Mouse (Mus musculus) thymus, adult 2 months (tissue): Measurements from ENCODE around the gene Hist1h4k.

Experiments
- CTCF ChIP-seq: fragments of 200-500 bp; IDR thresholded peaks from 2 replicates; pipeline ENCODE4 v1.5.1; 2012; ENCODE audit warnings: mild to moderate bottlenecking, control low read depth, low read length, moderate library complexity, borderline replicate concordance; ENCODE audit not compliant: control insufficient read depth, poor library complexity, insufficient read depth; ENCODE audit errors: extremely low read depth
- POLR2A ChIP-seq: fragments of 200-500 bp; IDR thresholded peaks from 2 replicates; pipeline ENCODE4 v1.6.1; 2012; ENCODE audit warnings: mild to moderate bottlenecking, low read length, control low read depth, moderate library complexity; ENCODE audit not compliant: control insufficient read depth, poor library complexity, insufficient read depth; ENCODE audit errors: extremely low read depth

DNA sequence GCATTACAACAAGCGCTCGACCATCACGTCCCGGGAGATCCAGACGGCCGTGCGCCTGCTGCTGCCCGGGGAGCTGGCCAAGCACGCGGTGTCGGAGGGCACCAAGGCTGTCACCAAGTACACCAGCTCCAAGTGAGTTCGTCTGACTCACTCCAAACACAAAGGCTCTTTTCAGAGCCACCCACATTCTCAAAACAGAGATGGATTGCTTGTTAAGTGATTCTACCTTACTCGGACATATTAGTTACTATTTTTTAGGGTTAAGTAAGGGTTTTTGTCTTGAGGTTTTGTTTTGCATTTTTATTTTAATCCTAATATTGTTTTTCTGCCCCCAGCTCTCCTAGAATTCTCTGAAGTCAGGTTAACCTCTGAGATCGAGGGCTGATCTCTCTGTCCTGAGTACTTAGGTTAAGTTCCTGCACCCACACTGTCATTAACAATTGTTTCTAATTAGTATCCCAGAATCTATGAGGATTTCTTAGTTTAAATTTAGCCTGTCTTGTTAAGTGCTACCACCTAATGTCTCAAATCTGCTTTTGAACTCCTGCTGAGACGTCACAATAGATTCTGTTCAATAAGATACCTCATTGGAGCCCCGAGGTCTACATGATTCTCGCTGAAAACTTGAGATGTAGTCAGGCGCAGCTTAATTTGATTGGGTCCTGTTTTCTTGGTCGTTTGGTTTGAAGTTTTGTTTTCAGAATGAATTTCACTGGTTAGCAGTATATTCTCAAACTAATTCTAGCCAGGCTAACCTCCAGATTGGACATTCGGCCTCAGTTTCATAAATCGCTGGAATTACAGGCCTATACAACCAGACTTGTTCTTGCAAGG lies 37.7 kb upstream of the Hist1h4k start:
- TF ChIP-seq CTCF = no peak
- TF ChIP-seq POLR2A = no peak
